Mouse (Mus musculus) liver, embryonic 14.5 days (tissue): Measurements from ENCODE around the gene Igsf21.

Experiments used
- CTCF ChIP-seq: IDR thresholded peaks from 2 replicates; pipeline ENCODE4 v1.5.1; 2016; ENCODE audit warnings: antibody characterized with exemption, low read depth, control low read depth
- EP300 ChIP-seq: IDR thresholded peaks from 2 replicates; pipeline ENCODE4 v1.6.1; 2016; ENCODE audit warnings: antibody characterized with exemption, low read depth

DNA sequence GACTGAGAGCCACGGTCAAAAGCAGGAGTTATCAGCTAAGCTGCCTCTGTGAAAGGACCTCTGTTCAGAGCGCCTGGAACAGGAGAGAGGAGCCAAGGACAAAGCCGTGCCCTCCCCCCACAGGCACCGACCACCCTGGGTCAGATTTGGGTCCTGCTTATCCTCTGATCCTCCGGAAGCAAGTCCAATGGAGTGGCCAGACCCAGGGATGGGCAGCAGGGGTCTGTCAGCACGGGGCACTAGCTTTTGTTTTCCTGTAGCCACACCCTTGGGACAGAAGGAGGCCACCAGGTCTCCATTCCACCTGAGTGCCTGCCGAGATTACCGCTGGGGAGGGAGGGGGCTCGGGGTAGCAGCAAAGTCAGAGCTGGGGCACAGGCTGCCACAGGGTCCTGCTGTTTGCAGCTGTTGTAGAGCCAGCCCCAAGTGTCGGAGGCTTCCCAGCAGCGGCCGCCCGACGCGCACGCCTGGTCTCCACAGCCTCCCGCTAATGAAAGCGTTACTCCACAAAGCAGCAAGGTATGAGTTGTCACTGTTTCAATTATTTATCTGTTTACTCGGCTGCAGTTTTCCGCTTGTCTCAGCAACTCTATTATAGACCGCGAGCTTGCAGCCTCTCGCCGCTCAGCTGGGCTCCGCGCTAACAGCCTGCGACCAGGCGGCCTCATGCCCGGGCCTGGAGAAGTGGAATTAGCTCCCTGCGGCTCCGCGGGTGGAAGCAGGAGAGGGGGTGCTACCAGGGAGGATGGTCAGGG, 137.5 kb downstream of the Igsf21 start:
- TF ChIP-seq CTCF (no peak), EP300 (no peak)
